Mouse (Mus musculus): ENCODE results near the gene Ctrl. TPM values are rescaled to one million over a fixed set of nuclear protein-coding genes. Genes with fewer than 3 reads are reported as not detected.
A peak's percentile ranks its signal among the peaks of the same experiment; 100 is the strongest.

Gene Ctrl
- polyA plus RNA-seq, 1 experiment from 2014 or later = 0.89 TPM

DNA sequence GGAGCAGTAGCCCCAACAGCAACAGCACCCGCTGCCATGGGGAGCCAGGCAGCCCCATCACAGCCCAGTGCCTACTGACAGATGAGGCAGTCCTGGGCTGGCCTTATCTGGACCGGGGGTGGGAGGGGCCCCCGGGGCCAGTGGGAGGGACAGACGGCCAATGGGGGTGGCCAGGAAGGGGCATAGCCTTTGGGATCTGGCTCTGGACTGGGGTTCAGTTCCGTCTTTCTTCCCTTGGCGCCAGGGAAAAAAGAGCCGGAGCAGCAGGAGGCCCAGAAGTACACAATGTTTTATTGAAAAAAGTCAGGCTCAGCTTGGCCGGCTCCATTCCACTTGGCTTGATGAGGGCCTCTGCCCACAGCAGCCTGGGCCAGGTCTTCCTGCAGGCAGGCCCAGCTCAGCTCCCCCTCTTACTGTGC lies 9.7 kb upstream of the Ctrl start, which contains the start of gene Lcat:
Gene Lcat (minus strand): TSS at position 62 of the 419 bp plus-strand sequence.
- Histone ChIP-seq H3K27me3 (ENCODE audit: control insufficient read depth, insufficient read depth, low read length) (no peaks in the 10 kb centered on the region), H3K4me1 (ENCODE audit: control insufficient read depth, insufficient read depth, low read length) (peaks cover 4% of the 10 kb centered on the region), H3K4me3 (ENCODE audit: low read length) (no peak within 1 kb of the TSS), H3K9me3 (replicated peaks; ENCODE audit: control insufficient read depth, low read length) (no peaks in the 10 kb centered on the region), H3K27ac (ENCODE audit: low read length) (no peak within 1 kb of the TSS), H3K4me2 (ENCODE audit: low read depth, low read length) (no peak within 1 kb of the TSS), H3K9ac (ENCODE audit: low read length) (no peak within 1 kb of the TSS), H3K36me3 (ENCODE audit: control insufficient read depth, insufficient read depth) (peaks cover 47% of the 10 kb centered on the region)
- ATAC-seq (replicated peaks; ENCODE audit: extremely low read depth, insufficient read depth, low FRiP score) = no peak
- WGBS = 73% methylated on average over 8 of the region's 8 CpGs

DNA sequence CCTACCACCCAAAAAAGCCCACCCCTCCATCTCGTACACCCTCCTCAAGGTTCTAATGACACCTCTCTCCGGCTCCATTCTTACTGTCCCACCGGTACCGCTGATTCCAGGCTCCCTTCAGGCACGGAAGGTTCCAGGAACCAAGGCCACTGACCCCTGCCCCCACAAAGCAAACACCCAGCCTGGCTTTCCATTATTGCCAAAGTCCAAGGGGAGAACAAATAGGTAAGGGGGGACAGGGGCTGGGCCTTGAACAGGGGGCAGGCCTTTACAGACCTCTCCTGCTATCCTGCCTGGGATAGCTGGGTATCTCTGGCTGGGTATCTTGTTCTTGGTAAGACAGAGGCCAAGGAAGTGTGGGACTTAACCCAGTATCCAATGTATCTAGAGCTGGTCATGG lies 8.9 kb upstream of the Ctrl start:
- H3K4me1 ChIP-seq (ENCODE audit: control insufficient read depth, insufficient read depth, low read length) = peaks cover 6% of the 10 kb centered on the region
- 93% methylated on average over 5 of the region's 5 CpGs for WGBS
- no peaks in the 10 kb centered on the region for H3K9me3 ChIP-seq (replicated peaks; ENCODE audit: control insufficient read depth, low read length)
- no peak overlapping the region for H3K4me2 ChIP-seq (ENCODE audit: low read depth, low read length)
- H3K27me3 ChIP-seq (ENCODE audit: control insufficient read depth, insufficient read depth, low read length) = no peaks in the 10 kb centered on the region
- no peak overlapping the region for H3K27ac ChIP-seq (ENCODE audit: low read length)
- ATAC-seq (replicated peaks; ENCODE audit: extremely low read depth, insufficient read depth, low FRiP score) = no peak
- no peak overlapping the region for H3K9ac ChIP-seq (ENCODE audit: low read length)
- peaks cover 45% of the 10 kb centered on the region for H3K36me3 ChIP-seq (ENCODE audit: control insufficient read depth, insufficient read depth)
- H3K4me3 ChIP-seq (ENCODE audit: low read length) = no peak overlapping the region

DNA sequence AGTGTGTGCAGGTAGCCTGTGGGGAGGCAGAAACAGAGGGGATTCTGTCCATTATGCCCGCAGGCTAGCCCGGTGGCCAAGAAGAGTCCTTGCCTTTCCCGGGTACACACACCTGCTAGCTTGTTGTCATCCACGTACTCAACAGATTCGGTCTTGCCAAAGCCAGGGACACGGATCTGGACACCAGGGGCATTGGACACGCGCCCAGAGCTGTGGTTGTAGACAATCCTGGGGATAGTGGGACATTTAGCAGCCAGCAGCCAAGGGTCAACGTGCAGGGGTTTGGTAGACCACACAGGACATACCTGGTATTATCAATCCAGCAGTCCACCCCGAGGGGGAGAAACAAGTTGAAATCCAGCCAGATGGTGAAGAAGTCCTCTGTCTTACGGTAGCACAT lies 8.4 kb upstream of the Ctrl start:
- 87% methylated on average over 11 of the region's 11 CpGs for WGBS
- no peak overlapping the region for H3K4me3 ChIP-seq (ENCODE audit: low read length)
- H3K27ac ChIP-seq (ENCODE audit: low read length) = no peak overlapping the region
- H3K4me1 ChIP-seq (ENCODE audit: control insufficient read depth, insufficient read depth, low read length) = peaks cover 6% of the 10 kb centered on the region
- ATAC-seq (replicated peaks; ENCODE audit: extremely low read depth, insufficient read depth, low FRiP score) = no peak
- H3K4me2 ChIP-seq (ENCODE audit: low read depth, low read length) = no peak overlapping the region
- H3K27me3 ChIP-seq (ENCODE audit: control insufficient read depth, insufficient read depth, low read length) = no peaks in the 10 kb centered on the region
- no peak overlapping the region for H3K9ac ChIP-seq (ENCODE audit: low read length)
- H3K9me3 ChIP-seq (replicated peaks; ENCODE audit: control insufficient read depth, low read length) = no peaks in the 10 kb centered on the region
- H3K36me3 ChIP-seq (ENCODE audit: control insufficient read depth, insufficient read depth) = peaks cover 41% of the 10 kb centered on the region

DNA sequence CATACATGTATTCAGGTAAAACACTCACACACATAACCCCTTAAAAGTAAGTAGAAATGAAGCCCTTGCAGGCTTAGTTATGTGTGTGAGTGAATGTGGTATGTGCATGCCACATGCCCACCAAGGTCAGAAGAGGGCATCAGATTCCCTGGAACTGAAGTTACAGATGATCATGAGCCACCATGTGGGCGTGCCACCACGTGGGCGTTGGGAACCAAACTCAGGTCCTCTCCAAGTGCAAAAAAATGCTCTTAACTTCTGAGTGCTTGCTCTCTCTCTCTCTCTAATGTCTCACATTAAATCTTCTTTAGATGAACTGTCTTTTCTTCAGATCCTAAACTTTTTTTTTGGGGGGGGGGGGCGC lies 4.6 kb upstream of the Ctrl start, which contains the start of gene Psmb10:
Gene Psmb10 (minus strand): TSS at position 139 of the 364 bp plus-strand sequence.
- Histone ChIP-seq H3K27me3 (ENCODE audit: control insufficient read depth, insufficient read depth, low read length) (no peaks in the 10 kb centered on the region), H3K36me3 (ENCODE audit: control insufficient read depth, insufficient read depth) (peaks cover 9% of the 10 kb centered on the region), H3K4me2 (ENCODE audit: low read depth, low read length) (peak within 1 kb of the TSS; percentile 86), H3K9me3 (replicated peaks; ENCODE audit: control insufficient read depth, low read length) (no peaks in the 10 kb centered on the region), H3K4me3 (ENCODE audit: low read length) (peak within 1 kb of the TSS; percentile 62), H3K4me1 (ENCODE audit: control insufficient read depth, insufficient read depth, low read length) (peaks cover 18% of the 10 kb centered on the region), H3K9ac (ENCODE audit: low read length) (peak within 1 kb of the TSS; percentile 93), H3K27ac (ENCODE audit: low read length) (peak within 1 kb of the TSS; percentile 91)
- 14% methylated on average over 4 of the region's 4 CpGs for WGBS
- ATAC-seq (replicated peaks; ENCODE audit: extremely low read depth, insufficient read depth, low FRiP score) = no peak

DNA sequence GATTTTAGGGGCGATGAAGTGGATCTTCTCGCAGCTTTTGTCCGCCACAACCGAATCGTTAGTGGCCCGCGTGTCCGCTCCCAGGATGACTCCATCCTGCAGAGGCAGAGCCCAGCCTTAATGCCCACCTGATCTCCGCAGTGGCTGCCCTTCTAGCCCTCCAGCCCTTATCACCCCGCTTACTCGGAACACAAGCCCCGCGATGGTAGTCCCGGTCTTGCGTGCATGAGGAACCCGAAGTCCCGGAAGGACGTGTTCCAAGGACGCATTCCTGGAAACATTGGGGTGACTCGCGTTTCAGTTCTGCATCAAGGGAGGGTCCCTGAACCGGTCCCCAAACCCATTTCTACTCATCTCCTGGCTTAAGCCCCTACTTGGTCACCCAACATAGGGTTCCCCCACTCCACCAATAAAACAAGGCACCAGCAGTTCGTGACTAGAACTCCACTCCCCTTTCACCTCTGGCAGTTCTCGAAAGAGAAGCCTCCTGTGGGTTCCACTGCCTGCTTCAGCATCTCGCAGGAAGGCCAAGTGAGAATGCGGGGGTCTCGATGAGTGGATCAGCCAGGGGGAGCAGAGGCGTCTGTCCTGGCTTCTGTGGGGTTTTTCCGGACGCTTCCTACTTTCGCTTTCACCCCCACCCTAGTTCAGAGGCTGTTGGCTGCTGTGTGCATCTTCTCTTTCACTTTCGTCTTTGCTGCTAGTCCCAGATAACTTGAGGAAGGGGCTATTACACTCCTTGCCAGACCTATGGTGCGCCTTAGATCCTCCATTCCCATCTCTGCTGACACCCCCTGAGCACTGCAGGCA lies 4.0 kb upstream of the Ctrl start:
- peak overlapping the region; percentile 86 for H3K4me2 ChIP-seq (ENCODE audit: low read depth, low read length)
- H3K4me3 ChIP-seq (ENCODE audit: low read length) = peak overlapping the region; percentile 62
- 0 out of 2 replicates have a peak, but pooled peaks have one; percentile 15 for ATAC-seq (replicated peaks; ENCODE audit: extremely low read depth, insufficient read depth, low FRiP score)

DNA sequence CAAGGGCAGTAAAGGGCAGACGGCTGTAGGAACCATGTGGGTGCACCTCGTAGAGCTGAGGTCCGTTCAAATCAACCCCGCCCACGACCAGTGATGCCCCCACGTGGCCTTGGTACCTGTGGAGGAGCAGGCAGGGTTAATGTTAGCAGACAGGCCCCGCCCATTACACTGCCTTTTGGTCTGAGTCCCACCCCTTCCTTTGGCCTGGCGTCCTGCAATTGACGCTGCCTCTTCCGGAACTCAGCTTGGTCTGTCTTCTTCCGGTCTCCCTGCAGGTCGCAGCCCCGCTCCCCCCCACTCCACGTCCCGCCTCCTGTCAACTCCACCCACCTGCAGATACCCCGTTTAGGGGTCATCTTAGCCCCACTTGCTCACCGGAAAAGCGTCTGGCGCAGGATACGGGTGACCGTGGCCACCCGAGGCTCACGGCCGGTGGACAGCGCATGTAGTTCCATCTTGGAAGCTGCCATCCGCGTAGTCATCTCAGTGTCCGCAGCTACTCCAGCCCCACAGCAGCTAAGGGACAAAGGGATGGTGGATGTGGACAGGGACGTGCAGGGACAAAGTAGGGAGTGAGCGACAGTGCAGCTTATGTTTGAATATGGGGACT lies 3.3 kb upstream of the Ctrl start:
- no peaks in the 10 kb centered on the region for H3K9me3 ChIP-seq (replicated peaks; ENCODE audit: control insufficient read depth, low read length)
- H3K4me2 ChIP-seq (ENCODE audit: low read depth, low read length) = peak overlapping the region; percentile 86
- peak overlapping the region; percentile 62 for H3K4me3 ChIP-seq (ENCODE audit: low read length)
- H3K27ac ChIP-seq (ENCODE audit: low read length) = peak overlapping the region; percentile 91
- H3K4me1 ChIP-seq (ENCODE audit: control insufficient read depth, insufficient read depth, low read length) = peaks cover 18% of the 10 kb centered on the region
- WGBS = 0% methylated on average over 30 of the region's 30 CpGs
- peak; percentile 89 for ATAC-seq (replicated peaks; ENCODE audit: extremely low read depth, insufficient read depth, low FRiP score)
- H3K27me3 ChIP-seq (ENCODE audit: control insufficient read depth, insufficient read depth, low read length) = no peaks in the 10 kb centered on the region
- 0 out of 2 replicates have a peak, but pooled peaks cover 2% of the 10 kb centered on the region for H3K36me3 ChIP-seq (ENCODE audit: control insufficient read depth, insufficient read depth)
- peak overlapping the region; percentile 93 for H3K9ac ChIP-seq (ENCODE audit: low read length)

More for the DNA sequence above, 4.0 kb upstream of the Ctrl start:
- under 1% methylated on average over 33 of the region's 33 CpGs for WGBS
- Histone ChIP-seq H3K4me1 (ENCODE audit: control insufficient read depth, insufficient read depth, low read length) (peaks cover 18% of the 10 kb centered on the region), H3K9ac (ENCODE audit: low read length) (peak overlapping the region; percentile 93), H3K27me3 (ENCODE audit: control insufficient read depth, insufficient read depth, low read length) (no peaks in the 10 kb centered on the region), H3K9me3 (replicated peaks; ENCODE audit: control insufficient read depth, low read length) (no peaks in the 10 kb centered on the region), H3K36me3 (ENCODE audit: control insufficient read depth, insufficient read depth) (0 out of 2 replicates have a peak, but pooled peaks cover 3% of the 10 kb centered on the region), H3K27ac (ENCODE audit: low read length) (peak overlapping the region; percentile 91)

DNA sequence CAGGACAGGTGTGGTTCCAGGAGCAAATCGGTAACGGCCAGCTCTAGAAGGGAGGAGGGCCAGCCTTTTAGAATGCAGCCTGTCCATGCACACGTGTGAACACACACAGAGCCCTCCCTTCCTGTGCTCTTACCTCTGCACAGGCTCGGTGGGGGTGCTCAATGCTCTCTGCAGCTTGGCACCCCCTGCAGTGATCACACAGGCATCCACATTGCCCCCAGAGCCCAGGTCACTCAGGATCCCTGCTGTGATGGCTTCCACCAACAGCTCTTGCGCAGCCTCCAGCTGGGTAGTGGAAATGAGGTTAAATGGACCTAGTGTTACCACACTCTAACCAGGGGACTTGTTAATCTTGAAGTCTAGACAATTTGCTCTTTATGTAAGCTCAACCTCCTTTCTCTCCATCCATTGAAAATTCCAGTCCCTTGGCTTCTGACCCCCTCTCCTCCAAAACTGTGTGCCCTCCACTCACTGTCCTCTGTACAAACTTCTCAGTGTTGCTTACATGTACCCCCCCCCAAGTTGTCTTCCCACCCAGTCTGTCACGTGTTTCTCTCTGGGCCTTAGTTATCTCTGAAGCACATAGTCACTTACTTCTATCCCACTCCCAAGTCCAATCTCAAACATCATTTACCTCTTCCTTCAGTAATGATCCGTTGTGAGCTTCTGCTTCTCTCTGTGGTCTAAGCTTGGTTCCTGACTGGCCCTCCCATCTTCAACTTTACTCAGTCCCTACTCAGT lies 2.4 kb upstream of the Ctrl start:
- H3K9ac ChIP-seq (ENCODE audit: low read length) = peak overlapping the region; percentile 93
- no peaks in the 10 kb centered on the region for H3K36me3 ChIP-seq (ENCODE audit: control insufficient read depth, insufficient read depth)
- H3K4me3 ChIP-seq (ENCODE audit: low read length) = peak overlapping the region; percentile 62
- H3K27me3 ChIP-seq (ENCODE audit: control insufficient read depth, insufficient read depth, low read length) = no peaks in the 10 kb centered on the region
- H3K4me2 ChIP-seq (ENCODE audit: low read depth, low read length) = peak overlapping the region; percentile 86
- 27% methylated on average over 7 of the region's 7 CpGs for WGBS
- ATAC-seq (replicated peaks; ENCODE audit: extremely low read depth, insufficient read depth, low FRiP score) = no peak
- H3K4me1 ChIP-seq (ENCODE audit: control insufficient read depth, insufficient read depth, low read length) = peaks cover 18% of the 10 kb centered on the region
- H3K9me3 ChIP-seq (replicated peaks; ENCODE audit: control insufficient read depth, low read length) = no peaks in the 10 kb centered on the region
- H3K27ac ChIP-seq (ENCODE audit: low read length) = peak overlapping the region; percentile 69

DNA sequence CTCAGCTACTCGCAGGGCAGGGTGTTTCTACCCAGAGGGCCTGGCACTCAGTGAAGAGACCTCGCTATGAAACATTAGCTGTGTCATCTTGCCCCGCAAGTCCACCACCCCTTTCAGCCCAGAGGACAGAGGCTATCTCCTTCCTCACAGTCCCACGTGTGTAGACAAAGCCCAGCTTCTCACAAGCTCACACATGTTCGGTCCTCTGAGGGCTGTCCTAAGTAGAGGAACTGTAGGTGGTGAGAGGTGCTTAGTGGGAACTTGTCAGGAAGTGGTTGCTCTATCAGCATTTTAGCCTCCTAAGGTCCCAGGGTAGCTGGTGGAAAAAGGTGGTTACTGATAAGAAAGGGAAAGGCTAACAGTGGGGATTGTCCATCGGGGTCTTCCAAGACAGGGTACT lies 1.4 kb upstream of the Ctrl start:
- Histone ChIP-seq H3K9me3 (replicated peaks; ENCODE audit: control insufficient read depth, low read length) (no peaks in the 10 kb centered on the region), H3K4me3 (ENCODE audit: low read length) (no peak overlapping the region), H3K27ac (ENCODE audit: low read length) (no peak overlapping the region), H3K4me1 (ENCODE audit: control insufficient read depth, insufficient read depth, low read length) (peaks cover 18% of the 10 kb centered on the region), H3K4me2 (ENCODE audit: low read depth, low read length) (no peak overlapping the region), H3K27me3 (ENCODE audit: control insufficient read depth, insufficient read depth, low read length) (no peaks in the 10 kb centered on the region), H3K36me3 (ENCODE audit: control insufficient read depth, insufficient read depth) (no peaks in the 10 kb centered on the region), H3K9ac (ENCODE audit: low read length) (no peak overlapping the region)
- no peak for ATAC-seq (replicated peaks; ENCODE audit: extremely low read depth, insufficient read depth, low FRiP score)
- WGBS = 56% methylated on average over 6 of the region's 6 CpGs

Measured in heart, embryonic 16.5 days (tissue).